Mouse (Mus musculus): ENCODE measurements around the gene Lgalsl.

- no peak for TF ChIP-seq POLR2AphosphoS2 (IDR thresholded peaks at IDR 0.05; ENCODE audit: low read depth, low read length)
- no peak for TF ChIP-seq MYC (IDR thresholded peaks at IDR 0.05; ENCODE audit: low read depth, low read length)
- TF ChIP-seq MAZ (IDR thresholded peaks at IDR 0.05; ENCODE audit: low read depth, low read length), result no peak
- no peak for TF ChIP-seq CTCF (conservative IDR thresholded peaks at IDR 0.05 in 1 of 2, IDR thresholded peaks at IDR 0.05 in 1 of 2; ENCODE audit: low read depth in 2 of 2, low read length in 2 of 2)
- TF ChIP-seq UBTF (IDR thresholded peaks at IDR 0.05; ENCODE audit: low read depth, low read length), result no peak
- no peak for TF ChIP-seq NELFE (IDR thresholded peaks at IDR 0.05; ENCODE audit: low read depth, low read length)
Measured at GRCm38 (mm10) chr11:20872444-20872843, 41.6 kb upstream of the Lgalsl start.

Measured in CH12.LX (cell line).